Mouse (Mus musculus): Measurements from ENCODE around the gene 1110059E24Rik.
"Not testable (repeated sequence)": the region's sequence is repeated elsewhere in the genome, so short reads cannot be mapped to it uniquely, and the experiment has no call there.

1110059E24Rik gene

GRCm38 (mm10) chr19:21626271-21626988 is 26.3 kb downstream of the 1110059E24Rik start:
- no peak for DNase-seq (ENCODE audit: extremely low spot score, low spot score)

DNA sequence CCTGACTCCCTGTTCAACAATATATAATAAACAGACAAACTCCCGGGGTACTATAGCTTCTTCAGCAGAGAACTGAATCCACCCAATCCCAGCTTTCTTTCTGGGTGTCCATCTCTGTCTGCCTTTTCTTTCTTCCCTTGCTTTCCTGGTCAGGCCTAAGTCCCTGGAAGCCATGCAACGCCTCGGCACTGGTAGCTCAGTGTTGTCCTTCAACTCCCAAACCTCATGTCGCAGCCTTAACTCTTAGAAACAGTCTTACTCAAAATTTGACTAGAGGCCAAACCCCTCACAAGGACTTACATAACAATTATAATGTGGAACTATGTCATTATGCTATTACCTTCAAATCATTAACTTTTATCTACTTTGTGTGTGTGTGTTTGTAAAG is 28.6 kb downstream of the 1110059E24Rik start:
- DNase-seq (ENCODE audit: extremely low spot score, low spot score) = no peak

GRCm38 (mm10) chr19:21623410-21624147 is 29.2 kb downstream of the 1110059E24Rik start:
- no peak for DNase-seq (ENCODE audit: extremely low spot score, low spot score)

DNA sequence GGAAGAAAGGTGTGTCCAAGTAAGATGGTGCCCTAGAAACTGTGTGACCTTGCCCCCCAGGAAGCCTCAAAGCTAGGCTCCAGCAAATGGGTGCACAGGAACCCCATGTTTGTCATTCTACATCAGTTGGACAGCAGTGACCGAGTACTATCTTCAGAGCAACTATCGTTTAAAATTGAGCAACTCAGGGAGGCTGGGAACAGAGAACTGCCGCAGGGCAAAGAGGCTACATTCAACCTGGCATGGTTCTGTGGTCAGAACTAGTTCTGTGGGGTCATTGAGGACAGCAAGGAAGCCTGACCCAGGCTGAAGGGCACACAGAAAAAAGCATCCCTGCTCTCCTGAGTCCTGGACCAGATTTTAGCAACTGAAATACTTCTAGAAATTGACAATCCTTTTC is 37.0 kb downstream of the 1110059E24Rik start:
- no peak for DNase-seq (ENCODE audit: extremely low spot score, low spot score)

- DNase-seq (ENCODE audit: extremely low spot score, low spot score) = no peak
Observed at GRCm38 (mm10) chr19:21611725-21612575, 40.8 kb downstream of the 1110059E24Rik start.

DNA sequence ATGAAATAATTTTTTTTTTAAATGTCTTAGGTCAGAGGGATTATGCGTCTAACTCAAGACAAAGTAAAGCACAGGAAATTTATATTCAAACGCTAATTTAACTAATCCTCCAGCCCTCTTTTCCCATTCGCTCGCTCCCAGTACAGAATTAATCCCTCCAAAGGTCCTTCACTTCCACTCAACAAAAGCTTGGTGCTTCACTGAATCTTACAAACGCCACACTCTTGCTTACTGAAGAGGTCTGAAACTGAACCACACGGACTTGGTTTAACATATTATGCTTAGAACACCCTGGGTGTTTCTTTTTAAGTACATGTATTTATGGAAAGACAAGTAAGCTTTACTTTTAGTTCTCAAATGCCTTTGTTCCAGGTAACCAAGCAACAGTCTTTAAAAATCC is 41.5 kb downstream of the 1110059E24Rik start:
- no peak for DNase-seq (ENCODE audit: extremely low spot score, low spot score)

GRCm38 (mm10) chr19:21610240-21610639 is 42.5 kb downstream of the 1110059E24Rik start:
- no peak for DNase-seq (ENCODE audit: extremely low spot score, low spot score)

- no peak for DNase-seq (ENCODE audit: extremely low spot score, low spot score)
Observed at GRCm38 (mm10) chr19:21605294-21605693, 47.5 kb downstream of the 1110059E24Rik start.

DNA sequence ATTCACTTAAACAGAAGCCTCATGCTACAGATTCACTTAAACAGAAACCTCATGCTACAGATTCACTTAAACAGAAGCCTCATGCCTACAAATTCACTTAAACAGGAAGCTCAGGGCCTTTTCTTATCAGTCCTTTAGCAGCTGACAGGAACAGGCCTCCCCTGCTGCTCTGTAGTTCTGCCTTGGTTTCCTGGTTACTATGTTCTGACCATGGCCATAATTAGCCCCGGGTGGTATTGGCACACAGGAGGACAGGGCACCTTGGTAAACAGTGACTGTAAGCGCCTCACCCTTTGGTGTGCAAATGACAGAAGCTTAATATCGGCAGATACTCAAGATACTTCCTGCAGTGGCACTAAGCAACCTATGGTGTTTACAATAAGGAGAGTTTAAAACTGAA is 48.9 kb downstream of the 1110059E24Rik start:
- no peak for DNase-seq (ENCODE audit: extremely low spot score, low spot score)

- DNase-seq (ENCODE audit: extremely low spot score, low spot score) = no peak
Observed at GRCm38 (mm10) chr19:21601541-21602101, 51.2 kb downstream of the 1110059E24Rik start.

DNA sequence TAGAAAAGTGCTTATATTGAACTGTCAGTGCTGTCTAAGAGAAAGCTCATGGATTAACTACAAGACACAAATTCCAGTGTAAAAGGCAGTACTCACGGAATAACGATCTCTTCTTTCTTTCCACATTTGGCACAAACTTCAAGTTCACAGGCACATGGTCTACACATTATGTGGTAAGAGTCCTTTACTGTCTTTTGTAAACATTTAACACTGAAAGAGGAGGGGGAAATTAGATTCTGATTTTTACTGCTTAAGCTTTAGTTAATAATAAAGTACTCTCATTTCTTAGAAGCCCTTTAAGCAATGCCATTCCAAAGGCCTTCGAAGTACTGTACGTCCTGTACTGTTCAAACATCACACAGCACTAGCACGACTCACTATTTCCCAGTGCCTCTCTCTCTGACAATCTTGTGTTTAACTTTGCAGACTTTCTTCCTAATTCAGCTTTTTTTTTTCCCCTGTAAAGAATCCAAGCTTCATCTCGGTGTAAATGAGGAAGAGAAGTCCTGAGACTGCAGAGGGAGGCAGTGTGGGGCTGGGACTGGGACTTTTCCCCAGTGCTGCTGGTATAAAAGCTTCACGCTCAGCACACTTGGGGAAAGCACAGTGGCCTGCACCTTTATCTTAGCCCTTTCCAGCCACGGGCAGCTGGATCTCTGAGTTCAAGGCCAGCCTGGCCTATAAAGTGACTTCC is 54.0 kb downstream of the 1110059E24Rik start:
- no peak for DNase-seq (ENCODE audit: extremely low spot score, low spot score)

- DNase-seq (ENCODE audit: extremely low spot score, low spot score) = no peak
Observed at GRCm38 (mm10) chr19:21594676-21595075, 58.1 kb downstream of the 1110059E24Rik start.

- DNase-seq (ENCODE audit: extremely low spot score, low spot score) = not testable (repeated sequence)
Observed at GRCm38 (mm10) chr19:21592216-21592615, 60.6 kb downstream of the 1110059E24Rik start.

GRCm38 (mm10) chr19:21589888-21590287 is 62.9 kb downstream of the 1110059E24Rik start:
- no peak for DNase-seq (ENCODE audit: extremely low spot score, low spot score)

GRCm38 (mm10) chr19:21587593-21587992 is 65.2 kb downstream of the 1110059E24Rik start:
- no peak for DNase-seq (ENCODE audit: extremely low spot score, low spot score)

DNA sequence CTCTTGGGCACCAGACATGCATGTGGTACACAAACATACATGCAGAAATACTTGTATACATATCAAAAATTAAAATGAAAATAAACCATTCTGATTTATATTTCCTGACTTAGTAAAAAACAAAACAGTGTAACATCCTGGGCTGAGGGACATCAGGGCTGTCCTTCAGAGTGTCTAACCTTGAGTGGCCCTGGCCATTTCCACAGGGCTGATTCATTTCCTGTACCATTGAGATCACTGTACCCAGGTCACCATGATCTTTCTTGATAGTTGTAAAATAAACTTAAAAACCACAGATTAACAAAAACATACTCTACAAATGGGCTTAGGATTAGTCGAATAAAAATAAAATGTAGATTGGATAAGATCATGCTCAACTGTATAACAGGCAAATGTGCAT is 66.2 kb downstream of the 1110059E24Rik start:
- no peak for DNase-seq (ENCODE audit: extremely low spot score, low spot score)

DNA sequence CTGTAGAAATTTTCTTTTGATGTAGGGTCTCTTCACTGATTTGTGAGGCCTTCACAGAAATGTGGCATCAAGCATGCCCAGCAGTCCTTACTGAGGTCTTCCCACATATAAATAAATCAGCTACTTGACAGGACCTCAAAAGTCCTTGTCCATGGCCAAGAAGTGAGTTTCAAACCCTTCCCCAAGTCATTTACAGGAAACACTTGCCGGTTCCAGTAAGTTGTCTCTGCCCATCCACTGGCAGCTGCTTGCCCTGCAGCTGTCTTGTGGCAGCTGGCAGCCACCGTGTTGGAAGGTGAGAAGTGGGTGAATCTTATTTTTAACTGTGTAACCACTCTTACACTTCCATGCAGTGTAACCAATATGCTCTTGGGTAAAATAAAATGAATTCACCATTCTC is 66.9 kb downstream of the 1110059E24Rik start:
- no peak for DNase-seq (ENCODE audit: extremely low spot score, low spot score)

- no peak for DNase-seq (ENCODE audit: extremely low spot score, low spot score)
Observed at GRCm38 (mm10) chr19:21583986-21584385, 68.8 kb downstream of the 1110059E24Rik start.

GRCm38 (mm10) chr19:21583523-21583984 is 69.2 kb downstream of the 1110059E24Rik start:
- DNase-seq (ENCODE audit: extremely low spot score, low spot score) = no peak

DNA sequence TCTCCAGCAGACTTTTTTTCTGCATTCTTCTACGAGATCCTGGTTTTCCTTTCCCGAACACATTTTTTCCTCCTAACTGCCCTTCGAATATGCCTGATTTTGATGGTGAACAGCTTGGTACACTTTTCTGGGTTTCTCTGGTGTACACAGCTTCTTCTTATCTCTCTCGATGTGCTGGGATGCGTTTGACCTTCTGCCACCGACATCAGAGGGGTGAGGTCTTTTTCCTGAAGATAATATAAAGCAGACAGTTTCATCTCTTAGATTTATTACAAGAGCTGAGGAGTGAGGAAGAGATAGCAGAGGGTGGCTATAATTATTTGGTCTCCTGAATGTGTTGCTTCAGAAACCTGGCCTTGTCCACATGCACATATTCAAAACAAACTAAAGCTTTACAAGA is 71.4 kb downstream of the 1110059E24Rik start:
- DNase-seq (ENCODE audit: extremely low spot score, low spot score) = no peak

- DNase-seq (ENCODE audit: extremely low spot score, low spot score) = no peak
Observed at GRCm38 (mm10) chr19:21579896-21580295, 72.9 kb downstream of the 1110059E24Rik start.

Data from neural tube, embryonic 10.5 days (tissue).